Mouse (Mus musculus): ENCODE measurements around the gene Iba57. TPM values are rescaled to one million over a fixed set of nuclear protein-coding genes. Genes with fewer than 3 reads are reported as not detected.
A peak's percentile ranks its signal among the peaks of the same experiment; 100 is the strongest.

The Iba57 gene
- polyA plus RNA-seq, 1 experiment from 2014 or later, result 7.6 TPM

GRCm38 (mm10) chr11:59141772-59142370 is 21.7 kb downstream of the Iba57 start:
- no peak for ATAC-seq
- H3K27me3 ChIP-seq (ENCODE audit: control insufficient read depth, insufficient read depth, low read depth, low read length), result peaks cover 9% of the 10 kb centered on the region
- H3K4me1 ChIP-seq (ENCODE audit: control insufficient read depth, insufficient read depth, low read length), result no peaks in the 10 kb centered on the region
- no peaks in the 10 kb centered on the region for H3K36me3 ChIP-seq (ENCODE audit: control insufficient read depth, insufficient read depth, low read length)
- H3K9me3 ChIP-seq (replicated peaks; ENCODE audit: control insufficient read depth, low read length, poor library complexity, severe bottlenecking), result no peaks in the 10 kb centered on the region
- H3K4me2 ChIP-seq (ENCODE audit: low read length), result peak overlapping the region; percentile 15; the same call in 1 of the 2 replicates
- H3K27ac ChIP-seq (ENCODE audit: low read length), result no peak overlapping the region
- WGBS, result 14% methylated on average over 13 of the region's 14 CpGs
- H3K9ac ChIP-seq (ENCODE audit: low read depth, low read length), result no peak overlapping the region
- no peak overlapping the region for H3K4me3 ChIP-seq (ENCODE audit: low read depth, low read length)

- Histone ChIP-seq H3K27ac (ENCODE audit: low read length) (no peak overlapping the region), H3K9ac (ENCODE audit: low read depth, low read length) (no peak overlapping the region), H3K4me3 (ENCODE audit: low read depth, low read length) (no peak overlapping the region), H3K9me3 (replicated peaks; ENCODE audit: control insufficient read depth, low read length, poor library complexity, severe bottlenecking) (no peaks in the 10 kb centered on the region), H3K4me2 (ENCODE audit: low read length) (no peak overlapping the region), H3K27me3 (ENCODE audit: control insufficient read depth, insufficient read depth, low read depth, low read length) (peaks cover 38% of the 10 kb centered on the region), H3K36me3 (ENCODE audit: control insufficient read depth, insufficient read depth, low read length) (no peaks in the 10 kb centered on the region), H3K4me1 (ENCODE audit: control insufficient read depth, insufficient read depth, low read length) (no peaks in the 10 kb centered on the region)
- no peak for ATAC-seq
- 75% methylated on average over 19 of the region's 19 CpGs for WGBS
These were observed 24.7 kb downstream of the Iba57 start for GRCm38 (mm10) chr11:59138537-59139486.

DNA sequence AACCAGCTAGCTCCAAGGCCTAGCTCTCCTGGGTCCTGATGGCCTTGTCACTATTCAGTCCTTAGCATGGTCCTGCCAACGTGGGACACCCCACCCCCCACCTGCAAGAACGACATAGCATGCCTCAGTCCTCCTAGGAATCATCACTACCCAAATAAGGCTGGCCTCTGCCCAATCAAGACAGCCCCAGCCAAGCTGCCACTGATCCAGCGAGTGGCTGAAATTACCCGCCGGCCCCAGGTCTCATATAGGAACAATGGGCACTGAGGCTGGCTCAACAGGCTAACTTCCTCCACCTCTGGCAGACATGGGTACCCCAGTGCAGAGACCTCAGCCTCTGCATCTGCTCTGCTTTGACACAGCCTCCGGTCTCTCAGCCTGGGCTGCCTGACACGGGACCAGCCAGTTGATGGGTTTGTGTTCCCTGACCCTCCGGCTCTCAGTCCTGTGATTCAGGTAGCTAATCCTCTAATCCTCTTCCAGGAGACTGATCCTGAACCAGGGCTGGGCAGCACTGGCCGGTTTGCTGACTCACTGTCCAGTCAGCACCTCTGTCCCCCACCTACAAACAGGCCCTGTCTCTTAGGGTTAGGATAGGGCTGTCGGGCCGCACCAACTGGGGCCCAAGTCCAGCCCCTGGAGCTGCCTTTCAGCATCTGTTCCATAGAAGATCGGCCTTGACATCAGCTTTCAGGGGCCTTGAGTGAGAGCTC is 26.4 kb downstream of the Iba57 start:
- peaks cover 54% of the 10 kb centered on the region for H3K27me3 ChIP-seq (ENCODE audit: control insufficient read depth, insufficient read depth, low read depth, low read length)
- H3K4me2 ChIP-seq (ENCODE audit: low read length), result no peak overlapping the region
- H3K9ac ChIP-seq (ENCODE audit: low read depth, low read length), result no peak overlapping the region
- no peaks in the 10 kb centered on the region for H3K9me3 ChIP-seq (replicated peaks; ENCODE audit: control insufficient read depth, low read length, poor library complexity, severe bottlenecking)
- no peak for ATAC-seq
- no peaks in the 10 kb centered on the region for H3K4me1 ChIP-seq (ENCODE audit: control insufficient read depth, insufficient read depth, low read length)
- no peak overlapping the region for H3K4me3 ChIP-seq (ENCODE audit: low read depth, low read length)
- H3K36me3 ChIP-seq (ENCODE audit: control insufficient read depth, insufficient read depth, low read length), result no peaks in the 10 kb centered on the region
- whole genome bisulfite sequencing, result 57% methylated on average over 12 of the region's 12 CpGs
- H3K27ac ChIP-seq (ENCODE audit: low read length), result no peak overlapping the region

GRCm38 (mm10) chr11:59135904-59136452 is 27.6 kb downstream of the Iba57 start, which contains the start of gene Obscn:
Obscn (minus strand) TSS chr11:59136402.
- Histone ChIP-seq H3K27me3 (ENCODE audit: control insufficient read depth, insufficient read depth, low read depth, low read length) (peaks cover 54% of the 10 kb centered on the region), H3K27ac (ENCODE audit: low read length) (no peak within 1 kb of the TSS), H3K4me1 (ENCODE audit: control insufficient read depth, insufficient read depth, low read length) (no peaks in the 10 kb centered on the region), H3K4me2 (ENCODE audit: low read length) (peak within 1 kb of the TSS; percentile 59), H3K9ac (ENCODE audit: low read depth, low read length) (peak within 1 kb of the TSS; percentile 33), H3K36me3 (ENCODE audit: control insufficient read depth, insufficient read depth, low read length) (no peaks in the 10 kb centered on the region), H3K4me3 (ENCODE audit: low read depth, low read length) (peak within 1 kb of the TSS; percentile 31), H3K9me3 (replicated peaks; ENCODE audit: control insufficient read depth, low read length, poor library complexity, severe bottlenecking) (no peaks in the 10 kb centered on the region)
- 16% methylated on average over 44 of the region's 44 CpGs for WGBS
- no peak for ATAC-seq

- ATAC-seq, result no peak
- peaks cover 54% of the 10 kb centered on the region for H3K27me3 ChIP-seq (ENCODE audit: control insufficient read depth, insufficient read depth, low read depth, low read length)
- WGBS, result 2% methylated on average over 55 of the region's 55 CpGs
These were observed 28.3 kb downstream of the Iba57 start for GRCm38 (mm10) chr11:59135051-59135820.

GRCm38 (mm10) chr11:59134373-59134997 is 29.1 kb downstream of the Iba57 start:
- H3K4me2 ChIP-seq (ENCODE audit: low read length), result peak overlapping the region; percentile 31
- H3K4me3 ChIP-seq (ENCODE audit: low read depth, low read length), result peak overlapping the region; percentile 18
- H3K36me3 ChIP-seq (ENCODE audit: control insufficient read depth, insufficient read depth, low read length), result no peaks in the 10 kb centered on the region
- no peak overlapping the region for H3K9ac ChIP-seq (ENCODE audit: low read depth, low read length)
- H3K27me3 ChIP-seq (ENCODE audit: control insufficient read depth, insufficient read depth, low read depth, low read length), result peaks cover 54% of the 10 kb centered on the region
- no peaks in the 10 kb centered on the region for H3K4me1 ChIP-seq (ENCODE audit: control insufficient read depth, insufficient read depth, low read length)
- ATAC-seq, result 0 out of 2 replicates have a peak, but pooled peaks have one; percentile 14
- no peak overlapping the region for H3K27ac ChIP-seq (ENCODE audit: low read length)
- no peaks in the 10 kb centered on the region for H3K9me3 ChIP-seq (replicated peaks; ENCODE audit: control insufficient read depth, low read length, poor library complexity, severe bottlenecking)
- WGBS, result 3% methylated on average over 34 of the region's 35 CpGs

More at GRCm38 (mm10) chr11:59135051-59135820, 28.3 kb downstream of the Iba57 start:
- Histone ChIP-seq H3K4me1 (ENCODE audit: control insufficient read depth, insufficient read depth, low read length) (no peaks in the 10 kb centered on the region), H3K36me3 (ENCODE audit: control insufficient read depth, insufficient read depth, low read length) (no peaks in the 10 kb centered on the region), H3K4me3 (ENCODE audit: low read depth, low read length) (peak overlapping the region; percentile 31), H3K4me2 (ENCODE audit: low read length) (peak overlapping the region; percentile 59), H3K9me3 (replicated peaks; ENCODE audit: control insufficient read depth, low read length, poor library complexity, severe bottlenecking) (no peaks in the 10 kb centered on the region), H3K27ac (ENCODE audit: low read length) (no peak overlapping the region), H3K9ac (ENCODE audit: low read depth, low read length) (peak overlapping the region; percentile 33)

DNA sequence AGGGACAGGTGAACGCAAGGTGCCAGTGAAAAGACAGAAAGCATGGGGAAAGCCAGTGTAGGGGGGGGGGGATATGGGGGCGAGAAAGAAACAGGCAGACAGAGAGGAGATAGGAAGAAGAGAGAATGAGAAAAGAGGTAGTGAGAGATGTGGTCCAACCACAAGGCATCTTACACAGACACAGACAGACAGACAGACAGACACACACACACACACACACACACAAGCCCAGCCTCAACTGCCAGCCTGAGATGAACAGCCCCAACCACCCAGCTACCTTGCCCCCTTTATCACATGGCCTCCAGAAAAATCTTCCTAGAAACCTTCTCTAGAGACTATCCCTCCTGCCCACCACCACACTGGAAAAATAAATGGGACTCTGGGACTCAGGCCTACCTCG is 31.5 kb downstream of the Iba57 start:
- WGBS, result 55% methylated on average over 3 of the region's 3 CpGs
- no peak for ATAC-seq

More for the DNA sequence above, 31.5 kb downstream of the Iba57 start:
- Histone ChIP-seq H3K36me3 (ENCODE audit: control insufficient read depth, insufficient read depth, low read length) (no peaks in the 10 kb centered on the region), H3K27ac (ENCODE audit: low read length) (no peak overlapping the region), H3K4me1 (ENCODE audit: control insufficient read depth, insufficient read depth, low read length) (no peaks in the 10 kb centered on the region), H3K4me2 (ENCODE audit: low read length) (no peak overlapping the region), H3K4me3 (ENCODE audit: low read depth, low read length) (no peak overlapping the region), H3K9me3 (replicated peaks; ENCODE audit: control insufficient read depth, low read length, poor library complexity, severe bottlenecking) (no peaks in the 10 kb centered on the region), H3K27me3 (ENCODE audit: control insufficient read depth, insufficient read depth, low read depth, low read length) (peaks cover 47% of the 10 kb centered on the region), H3K9ac (ENCODE audit: low read depth, low read length) (no peak overlapping the region)
